Mouse (Mus musculus) midbrain, embryonic 16.5 days (tissue): ENCODE measurements around the gene Hoxc9. TPM values are rescaled to one million over a fixed set of nuclear protein-coding genes. Genes with fewer than 3 reads are reported as not detected.

Experiments
- ATAC-seq: fragments of 200-750 bp; cut with Nextera tagmentation; 2 replicates; pipeline ENCODE4 v1.8.0; 2017; ENCODE audit warnings: moderate TSS enrichment
- H3K27ac ChIP-seq: fragments of 300-500 bp; sonication (generic); 2 replicates; pipeline ENCODE4 v1.5.1; 2014; ENCODE audit warnings: mild to moderate bottlenecking, low read length, mixed read lengths
- H3K27me3 ChIP-seq: fragments of 300-500 bp; sonication (generic); 2 replicates; pipeline ENCODE4 v1.6.1; 2014; ENCODE audit warnings: low read depth, low read length, mixed read lengths; ENCODE audit not compliant: control insufficient read depth, insufficient read depth
- H3K36me3 ChIP-seq: fragments of 300-500 bp; sonication (generic); 2 replicates; pipeline ENCODE4 v1.6.1; 2014; ENCODE audit warnings: mild to moderate bottlenecking, low read length, moderate library complexity, mixed read lengths; ENCODE audit not compliant: control insufficient read depth, insufficient read depth
- H3K4me1 ChIP-seq: fragments of 300-500 bp; sonication (generic); 2 replicates; pipeline ENCODE4 v1.6.1; 2014; ENCODE audit warnings: mild to moderate bottlenecking, low read length, mixed read lengths; ENCODE audit not compliant: control insufficient read depth, insufficient read depth
- H3K4me2 ChIP-seq: fragments of 300-500 bp; sonication (generic); 2 replicates; pipeline ENCODE4 v1.6.1; 2014; ENCODE audit warnings: mild to moderate bottlenecking, low read length, mixed read lengths
- H3K4me3 ChIP-seq: fragments of 300-500 bp; sonication (generic); 2 replicates; pipeline ENCODE4 v1.5.1; 2014; ENCODE audit warnings: low read depth, mild to moderate bottlenecking, low read length, moderate library complexity, mixed read lengths
- H3K9ac ChIP-seq: fragments of 300-500 bp; sonication (generic); 2 replicates; pipeline ENCODE4 v1.6.1; 2014; ENCODE audit warnings: low read depth, low read length, mixed read lengths
- H3K9me3 ChIP-seq: fragments of 300-500 bp; sonication (generic); replicated peaks from 2 replicates; pipeline ENCODE4 v1.6.1; 2014; ENCODE audit warnings: mild to moderate bottlenecking, low read length, mixed read lengths; ENCODE audit not compliant: control insufficient read depth, poor library complexity, severe bottlenecking
- WGBS: fragments of 180-500 bp; shearing (Covaris S2); extraction: QIAGEN DNeasy Blood & Tissue Kit; methylation state at CpG from one replicate; pipeline ENCODE4 v1.1.7; 2014; 5-methylcytosine and 5-hydroxymethylcytosine counted together
- polyA plus RNA-seq: library from polyadenylated mRNA; unstranded; fragments of >200 nt; fragmentation: Nextera tagmentation; extraction: Ambion mirVana; gene quantifications from 2 replicates; pipeline ENCODE4 v1.2.1, GENCODE M21; 2015

Hoxc9 gene
- polyA plus RNA-seq: not detected in 2 replicates

- ATAC-seq: no peak
- H3K9ac ChIP-seq: no peak within 1 kb of the TSS
- H3K27ac ChIP-seq: no peak within 1 kb of the TSS
- H3K36me3 ChIP-seq: no peaks in the 10 kb centered on the region
- no peaks in the 10 kb centered on the region for H3K4me1 ChIP-seq
- WGBS: under 1% methylated on average over 20 of the region's 20 CpGs
- H3K4me2 ChIP-seq: no peak within 1 kb of the TSS; the same call in 1 of the 2 replicates
- peaks cover 84% of the 10 kb centered on the region for H3K27me3 ChIP-seq
- no peak within 1 kb of the TSS for H3K4me3 ChIP-seq
- H3K9me3 ChIP-seq: no peaks in the 10 kb centered on the region
Measured at GRCm38 (mm10) chr15:102976171-102976570, at the start of gene Hoxc9. Hoxc9 (plus strand) TSS chr15:102976439.

- Histone ChIP-seq H3K9ac (no peak overlapping the region), H3K4me1 (no peaks in the 10 kb centered on the region), H3K36me3 (no peaks in the 10 kb centered on the region), H3K4me2 (no peak overlapping the region), H3K27ac (no peak overlapping the region), H3K27me3 (peaks cover 87% of the 10 kb centered on the region), H3K4me3 (no peak overlapping the region), H3K9me3 (no peaks in the 10 kb centered on the region)
- ATAC-seq: no peak
- under 1% methylated on average over 40 of the region's 40 CpGs for WGBS
Measured at GRCm38 (mm10) chr15:102927032-102927645, 49.1 kb upstream of the Hoxc9 start.

GRCm38 (mm10) chr15:102931706-102932358 is 44.4 kb upstream of the Hoxc9 start:
- Histone ChIP-seq H3K4me3 (no peak overlapping the region), H3K27ac (no peak overlapping the region), H3K27me3 (peaks cover 91% of the 10 kb centered on the region), H3K4me1 (no peaks in the 10 kb centered on the region), H3K4me2 (no peak overlapping the region), H3K9me3 (no peaks in the 10 kb centered on the region; the same call in 1 of the 2 replicates), H3K36me3 (no peaks in the 10 kb centered on the region), H3K9ac (no peak overlapping the region)
- ATAC-seq: no peak
- WGBS: 2% methylated on average over 23 of the region's 23 CpGs

- 1% methylated on average over 12 of the region's 12 CpGs for WGBS
- ATAC-seq: no peak
- peaks cover 96% of the 10 kb centered on the region for H3K27me3 ChIP-seq
- H3K4me2 ChIP-seq: no peak overlapping the region
- no peaks in the 10 kb centered on the region; the same call in 1 of the 2 replicates for H3K9me3 ChIP-seq
- no peak overlapping the region for H3K4me3 ChIP-seq
- no peaks in the 10 kb centered on the region for H3K36me3 ChIP-seq
- no peak overlapping the region for H3K27ac ChIP-seq
- no peak overlapping the region for H3K9ac ChIP-seq
- no peaks in the 10 kb centered on the region for H3K4me1 ChIP-seq
Measured at GRCm38 (mm10) chr15:102934438-102934837, 41.8 kb upstream of the Hoxc9 start.

GRCm38 (mm10) chr15:102934897-102935296 is 41.3 kb upstream of the Hoxc9 start:
- 2% methylated on average over 25 of the region's 27 CpGs for whole genome bisulfite sequencing
- Histone ChIP-seq H3K4me1 (no peaks in the 10 kb centered on the region), H3K9ac (no peak overlapping the region), H3K27me3 (peaks cover 96% of the 10 kb centered on the region), H3K4me3 (no peak overlapping the region), H3K36me3 (no peaks in the 10 kb centered on the region), H3K27ac (no peak overlapping the region), H3K4me2 (no peak overlapping the region), H3K9me3 (no peaks in the 10 kb centered on the region; the same call in 1 of the 2 replicates)
- no peak for ATAC-seq

- Histone ChIP-seq H3K27me3 (peaks cover 96% of the 10 kb centered on the region), H3K9ac (no peak within 1 kb of the TSS), H3K4me3 (no peak within 1 kb of the TSS), H3K27ac (no peak within 1 kb of the TSS), H3K4me2 (no peak within 1 kb of the TSS), H3K4me1 (no peaks in the 10 kb centered on the region), H3K36me3 (no peaks in the 10 kb centered on the region), H3K9me3 (no peaks in the 10 kb centered on the region; the same call in 1 of the 2 replicates)
- under 1% methylated on average over 31 of the region's 31 CpGs for WGBS
- ATAC-seq: no peak
Measured at GRCm38 (mm10) chr15:102936279-102936972, 39.8 kb upstream of the Hoxc9 start, which contains the start of gene Hoxc12. Hoxc12 (plus strand) TSS chr15:102936757.

GRCm38 (mm10) chr15:102937036-102937666 is 39.1 kb upstream of the Hoxc9 start:
- 1% methylated on average over 50 of the region's 50 CpGs for WGBS
- no peak overlapping the region for H3K9ac ChIP-seq
- no peaks in the 10 kb centered on the region for H3K4me1 ChIP-seq
- no peak for ATAC-seq
- H3K27me3 ChIP-seq: peaks cover 96% of the 10 kb centered on the region
- H3K4me3 ChIP-seq: no peak overlapping the region
- no peaks in the 10 kb centered on the region for H3K36me3 ChIP-seq
- no peak overlapping the region for H3K4me2 ChIP-seq
- H3K9me3 ChIP-seq: no peaks in the 10 kb centered on the region; the same call in 1 of the 2 replicates
- H3K27ac ChIP-seq: no peak overlapping the region

GRCm38 (mm10) chr15:102939256-102940155 is 36.7 kb upstream of the Hoxc9 start:
- WGBS: under 1% methylated on average over 33 of the region's 34 CpGs
- Histone ChIP-seq H3K4me2 (no peak overlapping the region), H3K4me1 (no peaks in the 10 kb centered on the region; the same call in 1 of the 2 replicates), H3K4me3 (no peak overlapping the region), H3K9me3 (no peaks in the 10 kb centered on the region; the same call in 1 of the 2 replicates), H3K36me3 (no peaks in the 10 kb centered on the region), H3K27me3 (peaks cover 89% of the 10 kb centered on the region), H3K9ac (no peak overlapping the region), H3K27ac (no peak overlapping the region)
- ATAC-seq: no peak
